Mouse (Mus musculus) liver, embryonic 11.5 days (tissue): ENCODE results near the gene Arhgap10. TPM values are rescaled to one million over a fixed set of nuclear protein-coding genes. Genes with fewer than 3 reads are reported as not detected.

Source experiments
- ATAC-seq: fragments of 200-750 bp; cut with Nextera tagmentation; replicated peaks from 2 replicates; pipeline ENCODE4 v1.8.0; 2017; ENCODE audit warnings: moderate number of reproducible peaks, mild to moderate bottlenecking, moderate TSS enrichment, moderate library complexity; ENCODE audit not compliant: low FRiP score
- DNase-seq: peaks from one replicate; pipeline ENCODE4 v3.0.0-alpha.2; 2017; ENCODE audit warnings: low spot score
- H3K27ac ChIP-seq: fragments of 300-500 bp; sonication (generic); 2 replicates; pipeline ENCODE4 v1.5.1; 2014; ENCODE audit warnings: mild to moderate bottlenecking, low read depth, low read length, control low read depth
- H3K27me3 ChIP-seq: fragments of 300-500 bp; sonication (generic); replicated peaks from 2 replicates; pipeline ENCODE4 v1.6.1; 2014; ENCODE audit warnings: low read length, mixed read lengths; ENCODE audit not compliant: control insufficient read depth, insufficient read depth
- H3K36me3 ChIP-seq: fragments of 300-500 bp; sonication (generic); 2 replicates; pipeline ENCODE4 v1.6.1; 2014; ENCODE audit warnings: mild to moderate bottlenecking, low read length, moderate library complexity, mixed read lengths; ENCODE audit not compliant: control insufficient read depth, insufficient read depth
- H3K4me1 ChIP-seq: fragments of 300-500 bp; sonication (generic); replicated peaks from 2 replicates; pipeline ENCODE4 v1.6.1; 2014; ENCODE audit warnings: low read length, mixed read lengths; ENCODE audit not compliant: control insufficient read depth, insufficient read depth
- H3K4me2 ChIP-seq: fragments of 300-500 bp; sonication (generic); 2 replicates; pipeline ENCODE4 v1.6.1; 2014; ENCODE audit warnings: mild to moderate bottlenecking, control low read depth, moderate library complexity
- H3K4me3 ChIP-seq: fragments of 300-500 bp; sonication (generic); 2 replicates; pipeline ENCODE4 v1.5.1; 2014; ENCODE audit warnings: low read depth, low read length, control low read depth
- H3K9ac ChIP-seq: fragments of 300-500 bp; sonication (generic); 2 replicates; pipeline ENCODE4 v1.6.1; 2014; ENCODE audit warnings: low read depth, low read length, control low read depth
- H3K9me3 ChIP-seq: fragments of 300-500 bp; sonication (generic); 2 replicates; pipeline ENCODE4 v1.6.1; 2016; ENCODE audit warnings: low read length, inconsistent platforms, mixed read lengths; ENCODE audit not compliant: control insufficient read depth
- WGBS: fragments of 180-500 bp; shearing (Covaris S2); extraction: QIAGEN DNeasy Blood & Tissue Kit; methylation state at CpG from one replicate; pipeline ENCODE4 v1.1.7; 2014; 5-methylcytosine and 5-hydroxymethylcytosine counted together
- polyA plus RNA-seq: library from polyadenylated mRNA; unstranded; fragments of >200 nt; fragmentation: Nextera tagmentation; extraction: Ambion mirVana; gene quantifications from 2 replicates; pipeline ENCODE4 v1.2.1, GENCODE M21; 2014

Gene Arhgap10
- polyA plus RNA-seq, 1 experiment from 2014 or later = 20.2 TPM

GRCm38 (mm10) chr8:77360853-77361252, 156.9 kb downstream of the Arhgap10 start:
- Histone ChIP-seq H3K27me3 (no peaks in the 10 kb centered on the region), H3K36me3 (no peaks in the 10 kb centered on the region), H3K9ac (no peak overlapping the region), H3K4me2 (no peak overlapping the region), H3K4me1 (no peaks in the 10 kb centered on the region), H3K4me3 (no peak overlapping the region), H3K9me3 (no peaks in the 10 kb centered on the region), H3K27ac (no peak overlapping the region)
- no peak for DNase-seq
- no peak for ATAC-seq
- 83% methylated on average over 5 of the region's 5 CpGs for WGBS

- no peak overlapping the region for H3K4me2 ChIP-seq
- H3K9me3 ChIP-seq = no peaks in the 10 kb centered on the region
- DNase-seq = no peak
- no peak overlapping the region for H3K9ac ChIP-seq
- H3K4me3 ChIP-seq = no peak overlapping the region
- H3K36me3 ChIP-seq = no peaks in the 10 kb centered on the region
- WGBS = 89% methylated on average over 5 of the region's 5 CpGs
- no peaks in the 10 kb centered on the region for H3K4me1 ChIP-seq
- no peaks in the 10 kb centered on the region for H3K27me3 ChIP-seq
- H3K27ac ChIP-seq = no peak overlapping the region
- ATAC-seq = no peak
Measured at GRCm38 (mm10) chr8:77360423-77360822, 157.3 kb downstream of the Arhgap10 start.

GRCm38 (mm10) chr8:77357126-77357525, 160.6 kb downstream of the Arhgap10 start:
- Histone ChIP-seq H3K4me3 (no peak overlapping the region), H3K27me3 (no peaks in the 10 kb centered on the region), H3K27ac (no peak overlapping the region), H3K9me3 (no peaks in the 10 kb centered on the region), H3K36me3 (no peaks in the 10 kb centered on the region), H3K9ac (no peak overlapping the region), H3K4me2 (no peak overlapping the region), H3K4me1 (no peaks in the 10 kb centered on the region)
- no peak for ATAC-seq
- WGBS = 82% methylated on average over 8 of the region's 8 CpGs
- no peak for DNase-seq

- 89% methylated on average over 5 of the region's 5 CpGs for WGBS
Measured at GRCm38 (mm10) chr8:77355344-77355743, 162.4 kb downstream of the Arhgap10 start.

GRCm38 (mm10) chr8:77354189-77354588, 163.6 kb downstream of the Arhgap10 start:
- WGBS = 82% methylated on average over 1 of the region's 1 CpGs
- ATAC-seq (no peak), DNase-seq (no peak)
- H3K4me3 ChIP-seq = no peak overlapping the region
- no peak overlapping the region for H3K4me2 ChIP-seq
- no peaks in the 10 kb centered on the region for H3K4me1 ChIP-seq
- no peak overlapping the region for H3K9ac ChIP-seq
- no peaks in the 10 kb centered on the region for H3K9me3 ChIP-seq
- no peaks in the 10 kb centered on the region for H3K36me3 ChIP-seq
- no peaks in the 10 kb centered on the region for H3K27me3 ChIP-seq
- no peak overlapping the region for H3K27ac ChIP-seq

More at GRCm38 (mm10) chr8:77355344-77355743, 162.4 kb downstream of the Arhgap10 start:
- DNase-seq = no peak
- no peaks in the 10 kb centered on the region for H3K9me3 ChIP-seq
- no peak overlapping the region for H3K27ac ChIP-seq
- H3K27me3 ChIP-seq = no peaks in the 10 kb centered on the region
- no peaks in the 10 kb centered on the region for H3K4me1 ChIP-seq
- H3K4me3 ChIP-seq = no peak overlapping the region
- no peak for ATAC-seq
- H3K36me3 ChIP-seq = no peaks in the 10 kb centered on the region
- no peak overlapping the region for H3K4me2 ChIP-seq
- H3K9ac ChIP-seq = no peak overlapping the region

GRCm38 (mm10) chr8:77351177-77351860, 166.4 kb downstream of the Arhgap10 start:
- H3K27me3 ChIP-seq = no peaks in the 10 kb centered on the region
- H3K4me3 ChIP-seq = no peak overlapping the region
- H3K36me3 ChIP-seq = no peaks in the 10 kb centered on the region
- 91% methylated on average over 9 of the region's 9 CpGs for WGBS
- H3K9ac ChIP-seq = no peak overlapping the region
- H3K4me1 ChIP-seq = no peaks in the 10 kb centered on the region
- H3K27ac ChIP-seq = no peak overlapping the region
- H3K9me3 ChIP-seq = no peaks in the 10 kb centered on the region
- no peak for DNase-seq
- H3K4me2 ChIP-seq = no peak overlapping the region
- ATAC-seq = no peak

GRCm38 (mm10) chr8:77350121-77350777, 167.5 kb downstream of the Arhgap10 start:
- ATAC-seq (no peak), DNase-seq (no peak)
- no peaks in the 10 kb centered on the region for H3K27me3 ChIP-seq
- H3K36me3 ChIP-seq = no peaks in the 10 kb centered on the region
- WGBS = 81% methylated on average over 4 of the region's 4 CpGs
- no peaks in the 10 kb centered on the region for H3K4me1 ChIP-seq
- no peaks in the 10 kb centered on the region for H3K9me3 ChIP-seq
- H3K4me3 ChIP-seq = no peak overlapping the region
- no peak overlapping the region for H3K4me2 ChIP-seq
- H3K27ac ChIP-seq = no peak overlapping the region
- H3K9ac ChIP-seq = no peak overlapping the region

- Histone ChIP-seq H3K27me3 (no peaks in the 10 kb centered on the region), H3K9me3 (no peaks in the 10 kb centered on the region; the same call in 1 of the 2 replicates), H3K4me2 (no peak overlapping the region), H3K27ac (no peak overlapping the region), H3K9ac (no peak overlapping the region), H3K36me3 (no peaks in the 10 kb centered on the region), H3K4me1 (no peaks in the 10 kb centered on the region), H3K4me3 (no peak overlapping the region)
- ATAC-seq = no peak
- DNase-seq = no peak
- WGBS = 91% methylated on average over 6 of the region's 6 CpGs
Measured at GRCm38 (mm10) chr8:77343916-77344315, 173.8 kb downstream of the Arhgap10 start.

- Histone ChIP-seq H3K4me3 (no peak overlapping the region), H3K27me3 (no peaks in the 10 kb centered on the region), H3K36me3 (no peaks in the 10 kb centered on the region), H3K9ac (no peak overlapping the region), H3K4me1 (no peaks in the 10 kb centered on the region), H3K27ac (no peak overlapping the region), H3K4me2 (no peak overlapping the region), H3K9me3 (no peaks in the 10 kb centered on the region; the same call in 1 of the 2 replicates)
- DNase-seq = no peak
- 86% methylated on average over 3 of the region's 3 CpGs for WGBS
- ATAC-seq = no peak
Measured at GRCm38 (mm10) chr8:77343335-77343734, 174.4 kb downstream of the Arhgap10 start.
